27 mouse cellular contexts compared by ENCODE assay signal in genomic region chr14:74917504-74918124, GRCm38 (mm10). TPM values are rescaled to one million over a fixed set of nuclear protein-coding genes. Genes with fewer than 3 reads are reported as not detected.
DNase-seq lines count a peak whose midpoint lies in the region; ATAC-seq and TF ChIP-seq lines count a peak whose summit lies in the region.
"Had no signal": no experiment of that assay in that cellular context is flagged by ENCODE, and none has a peak within 500 bp of the region (broad histone marks: within the 10 kb centered on the region; RNA-seq: fewer than 3 reads in every experiment).

No protein-coding gene starts in this region.

- dilution Hi-C loops in CH12.LX (cut with MboI; ENCODE audit: extremely low pct_ligation_motif_present, extremely low pct_unique_long_range_greater_than_20kb, low sequenced_read_pairs), result no loop called here

- H3K27ac ChIP-seq in kidney, embryonic 15.5 days, result 0 out of 2 replicates have a peak overlapping the region, but pooled peaks have one; percentile 8
- no peak overlapping the region for H3K27ac ChIP-seq in CH12.LX (ENCODE audit: insufficient read depth, low read depth)
- 0 out of 2 replicates have a peak overlapping the region, but pooled peaks have one; percentile 5 for H3K27ac ChIP-seq in small intestine, adult 2 months (ENCODE audit: insufficient read depth, low read depth, low read length)
- H3K27ac ChIP-seq: embryonic facial prominence, embryonic 10.5 days; embryonic facial prominence, embryonic 13.5 days; forebrain, embryonic 12.5 days; forebrain, embryonic 15.5 days; heart, embryonic 10.5 days; heart, embryonic 13.5 days; hindbrain, embryonic 14.5 days; hindbrain, postnatal 0 days had no signal

- peak; percentile 54; the same call in 1 of the 2 replicates for TF ChIP-seq EP300 in CH12.LX (IDR thresholded peaks at IDR 0.05; ENCODE audit: low read length)

- no peak overlapping the region for H3K4me2 ChIP-seq in kidney, embryonic 15.5 days
- H3K4me2 ChIP-seq in CH12.LX (ENCODE audit: insufficient read depth, low read depth, poor library complexity, severe bottlenecking), result peak overlapping the region; percentile 86
- H3K4me2 ChIP-seq: embryonic facial prominence, embryonic 13.5 days; forebrain, embryonic 12.5 days; forebrain, embryonic 15.5 days; heart, embryonic 13.5 days; hindbrain, embryonic 14.5 days had no signal

- H3K4me1 ChIP-seq in kidney, embryonic 15.5 days, result peaks cover 84% of the 10 kb centered on the region
- peaks cover 32 to 87% of the 10 kb centered on the region in 2 experiments for H3K4me1 ChIP-seq in CH12.LX (ENCODE audit: control insufficient read depth in 1 of 2, insufficient read depth in 2 of 2)
- peaks cover 43% of the 10 kb centered on the region for H3K4me1 ChIP-seq in small intestine, adult 2 months (ENCODE audit: control insufficient read depth, insufficient read depth, insufficient read length, low read length)

- no peak overlapping the region for H3K9ac ChIP-seq in kidney, embryonic 15.5 days
- H3K9ac ChIP-seq in CH12.LX (ENCODE audit: insufficient read depth, low read depth), result no peak overlapping the region
- H3K9ac ChIP-seq: embryonic facial prominence, embryonic 13.5 days; forebrain, embryonic 12.5 days; forebrain, embryonic 15.5 days; heart, embryonic 13.5 days; hindbrain, embryonic 14.5 days had no signal

- no peak for TF ChIP-seq CTCF in CH12.LX (conservative IDR thresholded peaks at IDR 0.05 in 1 of 2, IDR thresholded peaks at IDR 0.05 in 1 of 2; ENCODE audit: low read depth in 2 of 2, low read length in 2 of 2)
- no peak for TF ChIP-seq CTCF in small intestine, adult 2 months (IDR thresholded peaks at IDR 0.05; ENCODE audit: extremely low read depth, insufficient read length, insufficient replicate concordance, low read depth, low read length)

- peaks cover 13% of the 10 kb centered on the region for H3K79me2 ChIP-seq in CH12.LX (replicated peaks; ENCODE audit: control insufficient read depth, extremely low read depth, insufficient read depth, poor library complexity, severe bottlenecking)

- no peak for DNase-seq in kidney, adult 18-20 months
- no peak for DNase-seq in CH12.LX (ENCODE audit: extremely low read depth)
- no peak for DNase-seq in urinary bladder, adult 2 months (ENCODE audit: low spot score)
- no peak for DNase-seq in yolk sac, embryonic 10.5 days (ENCODE audit: low spot score)
- DNase-seq: adrenal gland, postnatal 14 days; cerebellum, adult 11-12 months; cerebellum, adult 8-10 months; cerebellum, postnatal 10 days; cerebellum, postnatal 36 days; embryo, embryonic 11 days; gastrocnemius, postnatal 14 days; heart, adult 18-20 months; heart, postnatal 14 days; heart, postnatal 4 days had no signal

- H3K27me3 ChIP-seq in kidney, embryonic 15.5 days, result no peaks in the 10 kb centered on the region
- H3K27me3 ChIP-seq in CH12.LX (replicated peaks), result no peaks in the 10 kb centered on the region
- H3K27me3 ChIP-seq in small intestine, adult 2 months (ENCODE audit: control insufficient read depth, insufficient read depth, low read length), result no peaks in the 10 kb centered on the region
- H3K27me3 ChIP-seq: embryonic facial prominence, embryonic 13.5 days; forebrain, embryonic 12.5 days; forebrain, embryonic 15.5 days; heart, embryonic 13.5 days; Patski had no signal

- in situ Hi-C loops in CH12.LX (cut with MboI; ENCODE audit: low pct_ligation_motif_present, low pct_unique_long_range_greater_than_20kb, low sequenced_read_pairs), result no loop called here

- no peak for TF ChIP-seq POLR2A in CH12.LX (IDR thresholded peaks at IDR 0.05; ENCODE audit: low read depth, low read length)
- TF ChIP-seq POLR2A in small intestine, adult 2 months (IDR thresholded peaks at IDR 0.05; ENCODE audit: low read depth, low read length), result no peak

- H3K36me3 ChIP-seq in kidney, embryonic 15.5 days, result peaks cover 3% of the 10 kb centered on the region; the same call in 1 of the 2 replicates
- H3K36me3 ChIP-seq in CH12.LX (replicated peaks in 1 of 2; ENCODE audit: control insufficient read depth in 1 of 2, insufficient read depth in 1 of 2, low read length in 1 of 2), result peaks cover 0 to 12% of the 10 kb centered on the region in 2 experiments
- H3K36me3 ChIP-seq in small intestine, adult 2 months (ENCODE audit: control insufficient read depth, insufficient read depth, low read length), result no peaks in the 10 kb centered on the region
- H3K36me3 ChIP-seq: embryonic facial prominence, embryonic 10.5 days; forebrain, embryonic 12.5 days; forebrain, embryonic 15.5 days; G1E had no signal

- ATAC-seq in kidney, embryonic 15.5 days (replicated peaks; ENCODE audit: low FRiP score), result no peak
- ATAC-seq: forebrain, embryonic 15.5 days; hindbrain, postnatal 0 days; Patski had no signal

- H3K4me3 ChIP-seq in kidney, embryonic 15.5 days (replicated peaks), result no peak overlapping the region
- peak overlapping the region in 1 of 3 experiments; percentile 26 for H3K4me3 ChIP-seq in CH12.LX (replicated peaks in 1 of 3; ENCODE audit: low read depth in 2 of 3, low read length in 2 of 3, poor library complexity in 1 of 3)
- H3K4me3 ChIP-seq in small intestine, adult 2 months (ENCODE audit: low read depth, low read length), result no peak overlapping the region
- H3K4me3 ChIP-seq: embryonic facial prominence, embryonic 10.5 days; embryonic facial prominence, embryonic 13.5 days; erythroblast, embryonic 14.5 days; forebrain, embryonic 12.5 days; forebrain, embryonic 15.5 days; heart, embryonic 10.5 days; heart, embryonic 13.5 days had no signal

- WGBS in kidney, embryonic 15.5 days, result 80% methylated on average over 5 of the region's 5 CpGs
- 80% methylated on average over 5 of the region's 5 CpGs for WGBS in small intestine, adult 2 months

- no peak for TF ChIP-seq RAD21 in CH12.LX (IDR thresholded peaks at IDR 0.05; ENCODE audit: low read depth, low read length)

- no peaks in the 10 kb centered on the region for H3K9me3 ChIP-seq in kidney, embryonic 15.5 days (replicated peaks)
- H3K9me3 ChIP-seq in CH12.LX (replicated peaks; ENCODE audit: low read length), result no peaks in the 10 kb centered on the region
- H3K9me3 ChIP-seq: embryonic facial prominence, embryonic 10.5 days; embryonic facial prominence, embryonic 13.5 days; forebrain, embryonic 12.5 days; forebrain, embryonic 15.5 days; G1E; heart, embryonic 10.5 days; heart, embryonic 13.5 days had no signal

TF ChIP-seq in CH12.LX, 34 proteins besides CTCF, POLR2A, EP300 and RAD21:
- peak; percentile 31 for TF ChIP-seq IRF4 (IDR thresholded peaks at IDR 0.05; ENCODE audit: low read depth, low read length)
- no peak for TF ChIP-seq HCFC1 (IDR thresholded peaks at IDR 0.05; ENCODE audit: low read depth, low read length)
TF ChIP-seq in CH12.LX: peak in this region for 1.

RNA-seq across cellular contexts. Expression of gene Lrch1, which starts 30.1 kb away (rescaled TPM):
- polyA plus RNA-seq in kidney, embryonic 15.5 days (2015; fragmentation: Nextera tagmentation; extraction: Ambion mirVana), result 20.1 and 20.8 TPM in 2 replicates
- total RNA-seq in CH12.LX (2012; rRNA removed), result 10.3 TPM in 2 replicates
- 12.8 and 14.1 TPM in 2 replicates for total RNA-seq in CH12.LX (2014; rRNA removed)
- 21.6 and 23.3 TPM in 2 replicates for polyA plus RNA-seq in CH12.LX (2012; ENCODE audit: insufficient read length, low read depth)
- 3.5 and 6.1 TPM in 2 replicates for polyA plus RNA-seq in small intestine, adult 2 months (2012; rRNA removed)
- 23.0 and 27.0 TPM in 2 replicates for polyA plus RNA-seq in urinary bladder, adult 2 months (2012; rRNA removed)
- polyA plus RNA-seq: G1E had no signal
